Mouse (Mus musculus) megakaryocyte, embryonic 14.5 days (primary cell): ENCODE data around the gene Tbx10.

ENCODE experiments used
- FLI1 ChIP-seq: IDR thresholded peaks from 2 replicates; pipeline ENCODE4 v1.6.1; 2012; ENCODE audit warnings: low read length, inconsistent platforms, mixed read lengths
- GATA1 ChIP-seq: IDR thresholded peaks from 3 replicates; pipeline ENCODE4 v1.6.1; 2012; ENCODE audit warnings: mixed read lengths, low read length, inconsistent platforms, borderline replicate concordance

GRCm38 (mm10) chr19:3952099-3952498 is 40.5 kb upstream of the Tbx10 start:
- TF ChIP-seq GATA1 (no peak), FLI1 (no peak)
